Comparison of ENCODE assay signal across 23 mouse cellular contexts in the genomic region with DNA sequence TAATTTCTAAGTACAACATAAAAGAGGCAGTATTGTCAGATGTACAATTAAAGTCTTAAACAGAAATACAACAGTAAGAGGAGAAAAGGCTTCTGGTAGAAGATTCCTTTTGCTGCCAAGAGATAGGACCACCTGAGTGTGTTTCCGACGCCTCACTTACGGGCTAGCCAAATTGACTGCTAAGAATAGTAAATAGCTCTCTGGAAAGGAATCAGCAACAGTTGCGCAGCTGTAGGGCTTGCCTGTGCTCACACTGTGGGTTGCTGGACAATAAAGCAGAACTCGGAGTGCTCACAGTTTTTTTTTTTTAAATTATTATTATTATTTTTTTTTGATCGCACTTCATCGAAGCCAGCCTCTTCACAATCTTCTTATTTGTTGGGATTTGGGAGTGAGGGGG.
A peak's percentile ranks its signal among the peaks of the same experiment; 100 is the strongest.
DNase-seq lines count a peak whose midpoint lies in the region; ATAC-seq lines count a peak whose summit lies in the region.
"Had no signal": no experiment of that assay in that cellular context is flagged by ENCODE, and none has a peak within 500 bp of the region (broad histone marks: within the 10 kb centered on the region; RNA-seq: fewer than 3 reads in every experiment).

No protein-coding gene starts in this region.

- 59% methylated on average over 7 of the region's 7 CpGs for WGBS in heart, embryonic 10.5 days
- 54% methylated on average over 7 of the region's 7 CpGs for WGBS in heart, embryonic 16.5 days

- no peaks in the 10 kb centered on the region for H3K9me3 ChIP-seq in heart, embryonic 10.5 days
- no peaks in the 10 kb centered on the region for H3K9me3 ChIP-seq in heart, embryonic 16.5 days (replicated peaks; ENCODE audit: control insufficient read depth, low read length)
- H3K9me3 ChIP-seq: embryonic facial prominence, embryonic 10.5 days; limb, embryonic 12.5 days; liver, embryonic 12.5 days; midbrain, embryonic 13.5 days; neural tube, embryonic 12.5 days had no signal

- 0 out of 2 replicates have a peak, but pooled peaks cover 2% of the 10 kb centered on the region for H3K36me3 ChIP-seq in heart, embryonic 10.5 days
- no peaks in the 10 kb centered on the region for H3K36me3 ChIP-seq in heart, embryonic 16.5 days (ENCODE audit: control insufficient read depth, insufficient read depth)
- H3K36me3 ChIP-seq: limb, embryonic 12.5 days; liver, embryonic 12.5 days; neural tube, embryonic 12.5 days had no signal

- DNase-seq in heart, adult 11 months, result peak; percentile 85
- DNase-seq in heart, adult 8-10 months (ENCODE audit: low spot score), result no peak
- DNase-seq in heart, adult 9 months (ENCODE audit: low spot score in 2 of 2), result peak; percentile 17 to 32
- DNase-seq in heart, embryonic 10.5 days (ENCODE audit: low spot score), result no peak
- no peak for DNase-seq in left cerebral cortex, adult 9 months (ENCODE audit: low spot score in 2 of 2)
- DNase-seq in kidney, adult 9 months, result no peak
- DNase-seq: adrenal gland, adult 2 months; cerebellum, adult 18-20 months; kidney, adult 2 months; kidney, postnatal 10 days; lung, adult 18-20 months; retina, postnatal 1 day; right cerebral cortex, postnatal 25 days; spleen, adult 18-20 months had no signal

- H3K4me2 ChIP-seq in heart, embryonic 16.5 days (ENCODE audit: low read depth, low read length), result no peak overlapping the region
- H3K4me2 ChIP-seq: hindbrain, embryonic 14.5 days; limb, embryonic 12.5 days; liver, embryonic 12.5 days; midbrain, embryonic 13.5 days; neural tube, embryonic 12.5 days had no signal

- peaks cover 36% of the 10 kb centered on the region for H3K4me1 ChIP-seq in heart, embryonic 10.5 days
- H3K4me1 ChIP-seq in heart, embryonic 16.5 days (ENCODE audit: control insufficient read depth, insufficient read depth, low read length), result peaks cover 26% of the 10 kb centered on the region
- H3K4me1 ChIP-seq: embryonic facial prominence, embryonic 10.5 days; liver, embryonic 12.5 days; midbrain, embryonic 13.5 days; neural tube, embryonic 12.5 days had no signal

- H3K4me3 ChIP-seq in heart, embryonic 10.5 days, result no peak overlapping the region
- H3K4me3 ChIP-seq in heart, embryonic 16.5 days (ENCODE audit: low read length), result no peak overlapping the region
- H3K4me3 ChIP-seq: embryonic facial prominence, embryonic 10.5 days; layer of hippocampus, adult 2 months; limb, embryonic 12.5 days; liver, embryonic 12.5 days; midbrain, embryonic 13.5 days; neural tube, embryonic 12.5 days had no signal

- peak overlapping the region; percentile 73 for H3K27ac ChIP-seq in heart, embryonic 10.5 days
- peak overlapping the region; percentile 30; the same call in 1 of the 2 replicates for H3K27ac ChIP-seq in heart, embryonic 16.5 days (ENCODE audit: low read length)
- H3K27ac ChIP-seq: embryonic facial prominence, embryonic 10.5 days; hindbrain, embryonic 14.5 days; layer of hippocampus, adult 2 months; limb, embryonic 12.5 days; liver, embryonic 12.5 days; midbrain, embryonic 13.5 days; neural tube, embryonic 12.5 days had no signal

- H3K27me3 ChIP-seq in heart, embryonic 10.5 days (ENCODE audit: insufficient read depth, poor library complexity, severe bottlenecking), result no peaks in the 10 kb centered on the region
- H3K27me3 ChIP-seq in heart, embryonic 16.5 days (ENCODE audit: control insufficient read depth, insufficient read depth, low read length), result no peaks in the 10 kb centered on the region
- H3K27me3 ChIP-seq: limb, embryonic 12.5 days; liver, embryonic 12.5 days; midbrain, embryonic 13.5 days; neural tube, embryonic 12.5 days had no signal

- ATAC-seq in heart, embryonic 16.5 days (replicated peaks; ENCODE audit: extremely low read depth, insufficient read depth, low FRiP score), result peak; percentile 61; the same call in 1 of the 2 replicates
- ATAC-seq: forebrain, embryonic 16.5 days; liver, embryonic 12.5 days; midbrain, embryonic 13.5 days had no signal

- H3K9ac ChIP-seq in heart, embryonic 16.5 days (ENCODE audit: low read length), result no peak overlapping the region
- H3K9ac ChIP-seq: hindbrain, embryonic 14.5 days; limb, embryonic 12.5 days; liver, embryonic 12.5 days; midbrain, embryonic 13.5 days; neural tube, embryonic 12.5 days had no signal

Comparison
In these comparisons a context has a peak if more than half of its experiments do, and no peak if none do; other contexts are left out.
1. DNase-seq: peak in heart, adult 11 months (single experiment) and heart, adult 9 months (2 of 2); none in heart, adult 8-10 months (single experiment), heart, embryonic 10.5 days (single experiment), left cerebral cortex, adult 9 months (0 of 2) and kidney, adult 9 months (single experiment).